8 mouse cellular contexts compared by ENCODE assay signal in the genomic region with DNA sequence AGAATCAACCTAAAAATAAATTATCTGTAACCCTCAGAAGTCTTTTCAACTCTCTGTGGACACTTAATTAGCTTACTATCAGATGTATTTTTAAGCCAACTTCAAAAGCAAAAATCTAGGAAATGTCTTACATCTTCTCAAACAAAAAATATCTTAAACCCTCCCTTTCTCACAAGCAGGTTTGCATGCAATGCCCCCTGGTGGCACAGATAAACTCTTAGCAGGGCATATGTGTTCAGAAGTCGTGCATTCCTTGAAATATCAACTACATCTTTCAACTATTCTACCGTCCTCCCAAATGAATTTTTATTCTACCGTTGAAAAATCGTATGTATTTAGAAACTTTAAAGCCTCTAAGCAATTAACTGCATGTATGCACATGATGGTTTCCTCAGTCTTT. TPM values are rescaled to one million over a fixed set of nuclear protein-coding genes. Genes with fewer than 3 reads are reported as not detected.
DNase-seq lines count a peak whose midpoint lies in the region; ATAC-seq lines count a peak whose summit lies in the region.

No protein-coding gene starts in this region.

- H3K9ac ChIP-seq in embryonic facial prominence, embryonic 11.5 days (replicated peaks; ENCODE audit: low read length), result no peak overlapping the region
- no peak overlapping the region for H3K9ac ChIP-seq in midbrain, embryonic 11.5 days (ENCODE audit: low read length)

- no peak for ATAC-seq in embryonic facial prominence, embryonic 11.5 days (replicated peaks; ENCODE audit: insufficient number of reproducible peaks, low FRiP score, low TSS enrichment, low read depth)
- ATAC-seq in midbrain, embryonic 11.5 days (ENCODE audit: low FRiP score), result no peak

- H3K4me3 ChIP-seq in heart, embryonic 10.5 days, result no peak overlapping the region
- no peak overlapping the region for H3K4me3 ChIP-seq in embryonic facial prominence, embryonic 11.5 days (ENCODE audit: low read depth, low read length)
- no peak overlapping the region for H3K4me3 ChIP-seq in midbrain, embryonic 11.5 days (ENCODE audit: low read depth, low read length)

- H3K4me1 ChIP-seq in heart, embryonic 10.5 days, result no peaks in the 10 kb centered on the region
- no peaks in the 10 kb centered on the region for H3K4me1 ChIP-seq in embryonic facial prominence, embryonic 11.5 days (ENCODE audit: control insufficient read depth, insufficient read depth, low read length)
- H3K4me1 ChIP-seq in midbrain, embryonic 11.5 days (ENCODE audit: control insufficient read depth, insufficient read depth, low read length), result no peaks in the 10 kb centered on the region

- no peak overlapping the region for H3K27ac ChIP-seq in heart, embryonic 10.5 days
- no peak overlapping the region for H3K27ac ChIP-seq in embryonic facial prominence, embryonic 11.5 days (replicated peaks; ENCODE audit: low read depth, low read length)
- no peak overlapping the region for H3K27ac ChIP-seq in midbrain, embryonic 11.5 days (ENCODE audit: low read depth, low read length)

- H3K4me2 ChIP-seq in embryonic facial prominence, embryonic 11.5 days (ENCODE audit: low read depth, low read length), result no peak overlapping the region
- H3K4me2 ChIP-seq in midbrain, embryonic 11.5 days, result no peak overlapping the region

- 55% methylated on average over 4 of the region's 4 CpGs for WGBS in heart, embryonic 10.5 days
- WGBS in embryonic facial prominence, embryonic 11.5 days, result 57% methylated on average over 4 of the region's 4 CpGs
- WGBS in midbrain, embryonic 11.5 days, result 68% methylated on average over 4 of the region's 4 CpGs

- H3K9me3 ChIP-seq in heart, embryonic 10.5 days, result no peaks in the 10 kb centered on the region
- no peaks in the 10 kb centered on the region for H3K9me3 ChIP-seq in embryonic facial prominence, embryonic 11.5 days (replicated peaks; ENCODE audit: control insufficient read depth, low read length)
- no peaks in the 10 kb centered on the region for H3K9me3 ChIP-seq in midbrain, embryonic 11.5 days (ENCODE audit: control insufficient read depth, low read length)

- peak; percentile 26 for DNase-seq in heart, adult 8-10 months (ENCODE audit: low spot score)
- DNase-seq in heart, embryonic 10.5 days (ENCODE audit: low spot score), result no peak
- DNase-seq in urinary bladder, postnatal 25 days (ENCODE audit: low spot score), result peak; percentile 54
- no peak for DNase-seq in urinary bladder, postnatal 10 days (ENCODE audit: low spot score)
- peak; percentile 71 for DNase-seq in embryonic facial prominence, embryonic 11.5 days (ENCODE audit: low spot score)
- peak; percentile 30 to 55 for DNase-seq in layer of hippocampus, postnatal 10 days (ENCODE audit: low spot score in 2 of 2)
- peak; percentile 13 for DNase-seq in retina, postnatal 7 days (ENCODE audit: low read depth, low spot score)
- no peak for DNase-seq in midbrain, embryonic 11.5 days (ENCODE audit: low spot score, missing footprints)

- H3K36me3 ChIP-seq in heart, embryonic 10.5 days, result no peaks in the 10 kb centered on the region
- H3K36me3 ChIP-seq in embryonic facial prominence, embryonic 11.5 days (replicated peaks; ENCODE audit: control insufficient read depth, insufficient read depth, low read depth, low read length), result no peaks in the 10 kb centered on the region
- H3K36me3 ChIP-seq in midbrain, embryonic 11.5 days (ENCODE audit: control insufficient read depth, insufficient read depth, low read length), result no peaks in the 10 kb centered on the region

- no peaks in the 10 kb centered on the region for H3K27me3 ChIP-seq in heart, embryonic 10.5 days (ENCODE audit: insufficient read depth, poor library complexity, severe bottlenecking)
- no peaks in the 10 kb centered on the region for H3K27me3 ChIP-seq in embryonic facial prominence, embryonic 11.5 days (ENCODE audit: control insufficient read depth, insufficient read depth, low read length)
- H3K27me3 ChIP-seq in midbrain, embryonic 11.5 days (ENCODE audit: control insufficient read depth, insufficient read depth, low read length), result no peaks in the 10 kb centered on the region

RNA-seq across cellular contexts. Expression of a gene that starts 39.1 kb away (rescaled TPM):
- 100 to 1,000 TPM; 253 to 275 (median 269) TPM for total RNA-seq in heart, adult 8-10 months (2022)
- 121 and 135 TPM in 2 replicates for polyA plus RNA-seq in heart, embryonic 10.5 days (2016; fragmentation: Nextera tagmentation; extraction: Ambion mirVana)
- 52.7 and 60.5 TPM in 2 replicates for polyA plus RNA-seq in embryonic facial prominence, embryonic 11.5 days (2014; fragmentation: Nextera tagmentation; extraction: Ambion mirVana)
- 10 to 100 TPM; 35.9 to 36.5 TPM for total RNA-seq in layer of hippocampus, postnatal 10 days (2021)
- polyA plus RNA-seq in midbrain, embryonic 11.5 days (2014; fragmentation: Nextera tagmentation; extraction: Ambion mirVana), result 49.3 and 55.4 TPM in 2 replicates

Comparison
In these comparisons a context has a peak if more than half of its experiments do, and no peak if none do; other contexts are left out.
1. DNase-seq: peak in heart, adult 8-10 months (single experiment), urinary bladder, postnatal 25 days (single experiment), embryonic facial prominence, embryonic 11.5 days (single experiment), layer of hippocampus, postnatal 10 days (2 of 2) and retina, postnatal 7 days (single experiment); none in heart, embryonic 10.5 days (single experiment), urinary bladder, postnatal 10 days (single experiment) and midbrain, embryonic 11.5 days (single experiment).